Mouse (Mus musculus) cerebellum, postnatal 14 days (tissue): ENCODE data around the gene Rpl35a.
"Not testable (repeated sequence)": the region's sequence is repeated elsewhere in the genome, so short reads cannot be mapped to it uniquely, and the experiment has no call there.

ENCODE experiments used
- DNase-seq, 2 experiments: peaks; one replicate each; pipeline ENCODE4 v3.0.0; 2021; ENCODE audit warnings: mixed read lengths in 2 of 2

Gene Rpl35a

DNA sequence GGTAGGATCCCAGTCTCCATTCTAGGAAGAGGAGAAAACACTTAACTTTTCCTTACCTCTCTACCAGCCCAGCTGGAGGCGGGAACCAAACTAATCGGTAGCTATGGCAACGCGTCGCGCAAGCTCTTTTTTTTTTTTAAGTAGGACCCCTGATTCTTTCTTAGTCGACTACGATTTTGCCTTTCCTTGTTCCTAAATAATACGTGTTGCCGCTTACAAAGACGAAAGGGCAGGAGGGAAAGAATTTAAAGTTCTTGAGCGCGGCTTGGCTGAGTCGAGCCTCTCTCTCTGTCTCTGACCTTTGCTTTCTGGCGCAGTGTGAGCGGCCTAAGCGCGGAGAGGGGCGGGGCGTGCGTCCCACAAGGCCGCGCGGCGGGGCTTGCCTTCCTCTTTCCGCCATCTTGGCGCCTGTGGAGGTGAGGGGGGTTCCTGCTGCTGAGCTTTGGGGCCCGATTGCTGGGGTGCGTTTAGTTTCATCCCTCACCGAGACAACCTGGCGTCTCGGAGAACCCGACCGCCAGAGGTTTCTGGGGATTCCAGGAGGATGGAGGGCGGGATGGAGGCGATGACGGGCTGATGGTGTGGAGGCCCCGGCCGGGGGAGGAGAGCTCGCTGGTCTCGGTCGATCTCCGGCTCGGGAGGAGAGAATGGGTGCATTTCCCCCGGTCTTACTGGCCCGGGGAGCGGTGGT, at the start of gene Rpl35a, which contains the start of gene Iqcg:
TSS of gene Rpl35a (plus strand) at position 359 of the 691 bp plus-strand sequence.
TSS of gene Iqcg (minus strand) at position 124 of the 691 bp plus-strand sequence.
- peak; percentile 92 to 94 for DNase-seq

DNA sequence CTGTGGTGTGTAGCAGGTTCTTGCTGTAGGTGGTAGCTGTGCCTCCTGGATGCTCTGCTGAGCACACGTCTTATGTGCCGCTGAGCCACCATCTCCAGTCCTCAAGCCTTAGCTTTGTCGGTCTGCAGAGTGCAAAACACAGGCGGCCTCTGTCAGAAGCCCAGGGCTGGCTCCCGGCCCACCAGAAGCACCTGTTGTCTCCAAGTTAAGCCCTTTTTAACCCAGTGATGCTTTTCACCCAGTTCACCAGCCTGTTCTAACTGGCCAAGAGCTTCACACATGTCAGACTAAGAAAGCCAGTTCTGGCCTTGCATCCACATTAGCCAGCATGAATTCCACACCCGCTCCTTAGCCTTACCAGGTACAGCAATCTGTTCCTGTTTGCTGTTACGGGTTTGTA, 49.4 kb upstream of the Rpl35a start:
- DNase-seq, result peak; percentile 54 to 67

DNA sequence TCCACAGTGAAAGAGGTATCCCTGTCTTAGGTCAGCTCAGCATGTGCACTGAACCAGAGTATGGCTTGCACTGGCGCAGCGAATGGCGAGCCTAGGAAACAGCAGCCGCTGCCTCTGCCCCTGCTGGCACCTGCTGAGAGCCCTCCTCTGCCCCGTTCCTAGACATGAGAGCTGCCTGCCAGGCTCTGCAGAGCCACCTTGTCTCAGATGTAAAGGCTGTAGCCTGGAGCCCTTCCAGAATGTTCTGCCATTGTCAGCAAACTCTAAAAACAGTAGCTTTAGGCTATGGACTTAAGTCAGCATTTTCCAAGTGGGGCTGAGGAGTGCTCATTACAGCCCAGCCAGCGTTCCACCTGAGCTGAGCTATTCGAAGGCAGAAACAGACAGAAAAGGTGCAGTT, 48.8 kb upstream of the Rpl35a start:
- DNase-seq, result peak in 1 of 2 experiments; percentile 10

DNA sequence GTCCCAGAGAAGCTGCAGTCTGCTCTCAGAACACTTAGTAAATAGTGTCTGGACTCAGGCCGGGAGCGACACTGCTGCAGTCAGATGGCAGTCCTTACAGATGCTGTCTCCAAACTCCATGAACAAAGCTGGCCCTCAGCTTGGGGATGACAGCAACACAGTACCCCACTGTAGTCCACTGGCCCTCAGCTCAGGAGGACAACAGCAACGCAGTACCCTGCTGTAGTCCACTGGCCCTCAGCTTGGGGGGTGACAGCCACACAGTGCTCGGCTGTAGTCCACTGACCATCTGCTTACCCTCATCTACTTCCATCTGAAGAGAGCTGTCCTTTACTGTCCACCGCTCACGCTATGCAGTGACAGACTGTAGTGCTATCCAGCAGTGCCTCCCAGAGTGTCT, 46.1 kb upstream of the Rpl35a start:
- DNase-seq, result no peak

DNA sequence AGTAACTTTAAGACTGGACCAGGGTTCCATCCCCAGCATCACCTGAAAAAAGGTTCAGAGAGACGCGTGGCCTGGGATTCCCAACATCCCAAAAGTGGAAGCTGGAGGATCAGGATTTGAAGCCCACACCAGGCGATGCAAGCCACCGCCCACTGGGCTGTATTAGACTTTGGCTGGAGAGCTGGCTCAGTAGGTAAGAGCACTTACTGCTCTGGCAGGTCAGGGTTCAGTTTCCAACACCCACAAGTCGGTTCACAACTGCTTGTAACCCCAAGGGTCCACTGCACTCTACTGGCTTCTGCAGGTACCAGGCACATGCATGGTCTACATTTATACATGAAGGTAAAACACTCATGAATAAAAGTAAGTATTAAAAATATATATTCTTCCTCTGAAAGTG, 42.5 kb upstream of the Rpl35a start:
- no peak for DNase-seq

DNA sequence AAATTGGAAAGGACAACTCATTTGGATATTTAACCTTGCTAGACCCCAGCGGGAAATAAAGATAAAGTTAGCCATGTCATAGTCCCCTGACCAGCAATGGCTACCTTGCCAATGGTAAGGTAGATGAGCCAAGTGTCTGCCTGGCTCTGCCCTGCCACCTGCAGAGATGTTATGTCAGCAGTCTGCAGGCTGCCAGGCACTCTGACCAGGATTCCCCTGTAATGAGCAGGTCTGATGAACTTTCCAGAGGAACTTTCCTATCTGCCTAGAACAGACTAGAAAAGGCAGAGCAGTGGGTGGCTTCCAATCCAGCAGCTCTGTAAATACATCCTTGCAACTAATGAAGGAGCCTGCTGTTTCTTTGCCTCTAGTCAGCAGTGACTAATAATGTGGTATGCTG, 41.3 kb upstream of the Rpl35a start:
- peak; percentile 65 to 76 for DNase-seq

DNA sequence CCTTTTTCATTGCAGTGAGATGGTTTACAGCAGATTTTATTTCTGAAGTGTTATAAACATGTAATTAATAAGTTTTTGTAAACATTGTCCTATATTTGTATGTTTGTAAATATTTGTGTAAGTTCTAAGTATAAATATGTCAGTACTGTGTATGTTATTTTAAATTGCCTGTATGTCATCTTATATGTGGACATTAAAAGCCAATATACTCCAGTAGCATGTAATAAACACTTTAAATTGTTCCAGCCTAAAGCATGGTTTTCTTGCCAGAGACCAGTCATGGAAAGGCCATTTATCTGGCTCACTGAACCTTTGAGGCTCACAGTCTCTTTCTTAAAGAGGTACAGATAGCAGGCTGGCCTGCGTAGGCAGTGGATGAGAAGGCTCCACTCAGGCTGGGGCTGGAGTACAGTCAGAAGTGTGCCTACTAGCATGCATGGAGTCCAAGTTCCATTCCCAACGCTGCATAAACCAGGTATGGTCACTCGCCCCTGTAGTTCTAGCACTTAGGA, 40.8 kb upstream of the Rpl35a start:
- no peak for DNase-seq

DNA sequence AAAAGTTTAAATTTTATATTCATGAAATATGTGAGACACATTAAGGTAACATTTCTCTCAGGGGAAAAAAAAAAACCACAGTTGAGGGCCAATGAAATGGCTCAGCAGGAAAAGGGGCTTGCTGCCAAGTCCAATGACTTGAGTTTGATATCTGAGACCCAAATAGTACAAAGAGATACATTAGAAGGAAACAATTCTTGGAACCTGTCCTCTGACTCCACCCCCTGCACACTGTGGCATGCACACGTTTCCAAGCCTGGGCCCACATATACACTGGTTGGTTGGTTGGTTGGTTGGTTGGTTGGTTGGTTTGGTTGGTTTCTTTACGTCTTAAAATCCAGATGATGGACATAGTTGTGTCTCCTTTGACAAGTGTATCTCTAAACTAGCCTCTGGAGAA, 40.3 kb upstream of the Rpl35a start:
- no peak for DNase-seq

DNA sequence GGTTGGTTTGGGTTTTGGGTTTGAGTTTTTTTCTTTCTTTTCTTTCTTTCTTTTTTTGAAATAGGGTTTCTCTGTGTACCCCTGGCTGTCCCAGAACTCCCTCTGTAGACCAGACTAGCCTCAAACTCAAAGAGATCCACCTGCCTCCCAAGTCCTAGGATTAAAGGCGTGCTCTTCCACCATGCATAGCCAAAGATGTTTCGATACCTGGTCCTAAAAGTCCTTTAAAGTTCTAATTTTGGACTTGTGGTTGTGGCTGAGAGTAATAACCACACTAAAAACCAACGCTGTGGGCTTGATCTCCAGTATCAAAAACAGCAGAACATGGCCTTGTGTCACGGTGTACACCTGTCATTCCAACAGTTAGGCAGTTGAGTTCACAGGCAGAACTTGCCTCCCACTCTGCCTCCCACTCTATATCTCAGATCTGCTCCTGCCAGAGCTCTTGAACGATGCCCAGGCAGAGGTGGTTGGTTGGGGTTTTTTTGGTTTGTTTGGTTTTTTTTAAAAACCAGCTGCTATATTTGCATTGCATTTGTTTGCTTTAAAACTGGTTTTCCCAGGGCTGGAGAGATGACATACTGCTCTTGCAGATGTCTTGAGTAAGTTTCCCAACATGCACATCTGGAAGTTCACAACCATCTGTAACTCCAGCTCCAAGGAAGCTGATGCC, 38.4 kb upstream of the Rpl35a start:
- no peak for DNase-seq

DNA sequence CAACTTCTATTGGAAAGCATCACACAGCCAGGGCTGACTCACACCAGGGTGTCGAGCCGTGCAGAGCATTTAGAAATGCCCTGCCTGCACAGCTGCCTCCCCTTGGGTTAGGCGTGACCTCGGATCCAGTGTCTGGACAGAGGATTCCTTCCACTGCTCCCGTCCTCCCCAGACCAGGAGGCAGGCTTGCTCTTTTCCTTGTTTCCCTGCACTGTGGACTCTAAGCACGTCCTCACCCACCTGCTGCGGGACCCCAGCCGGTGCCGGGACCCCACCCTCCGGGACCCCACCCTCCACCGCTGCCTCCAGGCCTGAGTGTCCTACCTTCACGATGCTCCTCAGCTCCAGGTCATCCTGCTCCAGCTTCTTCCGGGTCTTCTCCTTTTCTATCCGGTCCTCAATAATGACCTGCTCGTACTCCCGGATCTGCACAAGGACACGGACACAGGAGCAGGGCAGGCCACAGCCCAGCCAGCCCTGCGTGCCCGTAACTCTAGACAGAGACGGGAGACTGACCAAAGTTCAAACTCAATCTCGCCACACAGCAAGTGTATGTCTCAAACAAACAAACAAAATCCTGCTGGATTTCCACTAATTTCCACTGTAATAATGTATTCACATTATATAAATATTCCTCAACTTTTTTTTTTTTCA, 37.0 kb upstream of the Rpl35a start:
- no peak for DNase-seq

DNA sequence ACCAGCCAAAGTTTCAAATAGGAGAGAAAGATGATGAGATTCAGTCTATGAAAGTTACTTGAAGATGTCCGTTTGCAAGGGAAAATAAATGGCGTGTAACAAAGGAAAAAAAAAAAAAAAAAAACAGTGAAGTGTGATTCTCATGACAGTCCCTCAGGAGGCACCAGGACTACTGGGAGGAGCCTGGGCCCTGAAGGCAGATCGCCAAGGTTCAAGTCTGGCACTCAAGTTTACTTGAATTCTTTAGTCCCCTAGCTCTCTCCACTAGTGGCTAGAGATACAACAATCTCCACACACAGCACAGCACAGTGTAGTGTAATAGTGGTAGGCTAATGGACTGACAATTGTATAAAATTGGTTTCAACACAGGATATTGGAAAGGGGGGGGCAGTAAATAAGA, 34.9 kb upstream of the Rpl35a start:
- DNase-seq, result no peak

DNA sequence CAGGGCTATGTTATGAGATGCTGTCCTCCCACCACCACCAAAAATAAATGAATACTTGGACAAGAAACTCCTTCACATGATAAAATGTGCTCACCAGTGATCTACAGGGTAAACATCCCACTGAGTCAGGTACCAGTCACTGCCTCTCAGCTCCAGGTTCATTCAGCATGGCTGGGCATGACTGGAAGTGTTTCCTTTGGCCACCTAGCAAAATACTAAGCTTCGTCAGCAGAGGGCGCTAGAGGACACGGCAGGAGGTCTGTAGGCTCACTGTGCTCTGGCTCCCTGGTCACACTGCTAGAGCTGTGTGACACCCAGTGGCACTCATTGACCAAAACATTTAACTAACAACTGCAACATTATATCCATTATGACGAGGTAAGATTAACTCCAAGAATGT, 32.5 kb upstream of the Rpl35a start:
- peak; percentile 67 to 81 for DNase-seq

DNA sequence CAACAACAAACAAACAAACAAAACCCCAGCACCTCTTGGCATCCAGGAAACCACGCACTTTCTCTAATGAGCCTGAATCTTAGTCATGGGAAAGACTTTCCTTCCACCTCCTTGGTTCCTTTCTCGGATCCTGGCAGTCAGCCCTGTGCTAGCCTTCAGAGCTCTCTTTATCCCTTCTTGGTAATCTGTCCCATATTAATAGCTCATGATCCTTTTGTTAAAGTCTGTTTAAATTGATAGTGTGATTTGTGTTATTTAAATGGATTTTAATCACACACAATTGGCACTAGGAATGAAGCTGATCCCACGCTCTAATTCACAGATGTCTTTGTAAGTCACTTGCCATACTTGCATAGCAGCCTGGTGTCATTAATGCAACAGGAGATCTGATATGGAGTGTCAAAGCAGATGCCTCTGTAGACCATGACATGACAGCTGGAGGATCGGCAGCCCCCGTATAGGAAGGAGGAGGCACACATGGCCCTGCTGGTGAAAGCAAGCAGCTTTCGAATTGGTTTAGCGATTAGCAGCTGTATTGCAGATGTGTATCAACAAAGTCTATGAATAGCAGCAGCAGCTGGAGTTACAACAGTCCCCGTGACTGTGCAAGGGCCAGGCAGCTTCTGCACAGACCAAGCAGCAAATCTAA, 31.7 kb upstream of the Rpl35a start:
- DNase-seq, result no peak

DNA sequence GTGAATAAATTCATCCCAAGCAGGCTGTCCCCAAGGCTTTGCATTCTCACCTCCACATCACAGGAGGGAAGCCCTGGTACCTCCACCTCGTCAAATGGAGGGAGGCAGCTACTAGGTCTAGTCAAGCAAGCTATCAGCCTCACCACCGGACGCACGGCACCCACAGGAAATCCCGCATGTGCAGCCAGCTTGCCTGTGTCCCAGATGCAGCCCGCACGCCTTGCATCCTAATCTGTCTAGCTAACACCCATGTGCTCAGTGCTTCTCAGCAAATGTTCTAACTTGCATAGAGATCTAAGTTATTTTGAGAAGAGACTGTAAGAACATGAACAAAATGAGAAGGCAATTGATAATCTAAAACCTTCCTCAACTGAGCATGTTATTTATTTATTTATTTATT, 29.9 kb upstream of the Rpl35a start:
- DNase-seq, result no peak

DNA sequence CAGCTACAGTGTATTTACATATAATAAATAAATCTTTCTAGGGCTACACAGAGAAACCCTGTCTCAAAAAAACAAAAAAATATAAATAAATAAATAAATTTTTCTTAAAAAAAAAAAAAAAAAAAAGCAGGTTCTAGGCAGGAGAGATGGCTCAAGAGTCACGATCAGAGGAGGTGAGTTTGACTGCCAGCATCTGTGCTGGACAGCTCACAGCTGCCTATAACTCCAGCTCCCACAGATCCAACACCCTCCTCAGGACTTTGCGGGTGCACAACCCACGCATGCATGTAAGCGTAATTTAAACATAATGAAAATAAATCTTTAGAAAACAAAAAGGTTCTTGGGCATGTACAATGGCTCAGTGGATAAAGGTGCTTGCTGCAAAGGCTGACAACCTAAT, 20.2 kb upstream of the Rpl35a start:
- no peak for DNase-seq

DNA sequence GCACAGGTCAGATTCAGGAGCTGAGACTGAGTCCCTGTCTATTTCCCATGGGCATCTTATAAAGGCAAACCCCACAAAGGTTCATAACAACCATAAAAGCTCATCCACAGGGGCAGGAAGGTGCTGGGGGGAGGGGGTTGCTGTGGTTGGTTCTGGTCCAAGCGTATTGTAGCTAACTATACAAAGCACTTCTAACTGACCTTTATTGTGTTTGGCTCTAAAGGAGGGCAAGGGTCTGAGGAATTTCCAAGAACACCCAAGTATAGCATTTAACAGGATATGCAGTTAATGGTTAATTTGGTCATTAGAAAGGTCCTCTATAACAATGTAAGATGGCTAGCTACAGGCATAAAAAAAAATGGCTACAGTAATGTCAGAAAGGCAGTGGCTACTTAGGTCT, 13.6 kb upstream of the Rpl35a start:
- DNase-seq, result no peak

DNA sequence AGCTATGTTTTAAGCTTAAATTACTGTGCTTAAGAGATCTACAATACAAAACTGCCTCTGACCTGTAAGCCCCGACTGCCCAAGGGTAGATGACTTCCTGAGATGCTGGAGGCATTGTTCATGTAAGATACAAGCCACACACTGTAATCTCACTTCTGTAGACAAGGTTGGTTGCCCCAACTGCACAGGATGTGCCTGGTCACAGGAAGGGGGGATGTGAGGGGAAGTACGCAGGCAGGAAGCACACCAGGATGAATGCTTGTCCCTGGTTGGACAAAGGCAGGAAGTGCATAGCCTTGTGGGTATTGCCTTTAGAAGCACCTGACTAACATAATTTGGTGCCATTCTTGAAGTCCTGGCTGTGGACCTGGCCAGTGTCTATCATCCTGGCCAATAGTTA, 13.0 kb upstream of the Rpl35a start:
- no peak for DNase-seq

DNA sequence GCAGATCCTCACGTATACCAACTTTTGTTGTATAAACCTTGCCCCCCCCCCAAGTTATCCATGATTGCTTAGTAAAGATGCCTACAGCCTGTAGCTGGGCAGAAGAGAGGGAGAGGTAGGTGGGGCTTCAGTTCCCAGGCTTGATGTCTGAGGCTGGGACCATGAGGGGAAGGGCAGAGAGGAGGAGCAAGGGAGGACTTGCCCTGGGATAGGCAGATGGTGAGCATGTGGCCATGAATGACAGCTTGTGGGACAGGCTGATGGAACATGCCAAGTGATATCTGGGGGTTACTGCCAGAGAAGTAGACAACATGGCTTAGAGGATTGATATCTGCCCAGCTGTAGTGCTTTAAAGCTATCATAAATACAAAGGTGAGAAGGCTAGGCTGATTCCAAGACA, 8.2 kb upstream of the Rpl35a start:
- DNase-seq, result no peak

DNA sequence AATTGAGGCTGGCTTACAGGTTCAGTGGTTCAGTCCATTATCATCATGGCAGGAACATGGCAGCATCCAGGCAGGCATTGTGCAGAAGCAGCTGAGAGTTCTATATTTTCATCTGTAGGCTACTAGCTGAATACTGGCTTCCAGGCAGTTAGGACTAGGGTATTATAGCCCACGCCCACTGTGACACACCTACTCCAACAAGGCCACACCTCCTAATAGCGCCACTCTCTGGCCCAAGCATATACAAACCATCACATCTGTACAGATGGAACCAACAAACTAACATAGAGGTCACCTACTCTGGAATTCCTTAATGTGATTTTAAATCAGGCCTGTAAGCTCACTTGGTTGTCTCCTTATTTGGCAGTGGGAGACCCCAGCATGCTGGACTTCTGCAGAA, 7.6 kb upstream of the Rpl35a start:
- no peak for DNase-seq

DNA sequence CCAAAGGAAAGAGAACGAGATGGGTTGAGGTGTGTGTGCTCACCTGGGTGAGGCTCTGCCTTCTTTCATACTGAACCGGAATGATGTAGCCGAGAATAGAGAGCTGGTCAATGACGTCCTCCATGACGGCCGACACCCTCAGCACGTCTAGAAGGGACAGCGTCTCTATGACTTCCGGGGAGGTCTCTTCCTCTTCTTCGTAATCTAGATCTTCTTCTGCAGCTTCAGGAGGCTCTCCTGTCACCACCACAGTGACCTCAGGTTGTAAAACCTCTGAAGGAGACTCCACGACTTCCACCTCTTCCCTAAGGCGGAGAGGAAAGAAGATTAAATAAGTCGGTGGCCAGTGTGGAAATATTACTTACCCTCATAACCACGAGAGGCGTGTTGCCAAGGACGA, 6.4 kb upstream of the Rpl35a start:
- no peak for DNase-seq

DNA sequence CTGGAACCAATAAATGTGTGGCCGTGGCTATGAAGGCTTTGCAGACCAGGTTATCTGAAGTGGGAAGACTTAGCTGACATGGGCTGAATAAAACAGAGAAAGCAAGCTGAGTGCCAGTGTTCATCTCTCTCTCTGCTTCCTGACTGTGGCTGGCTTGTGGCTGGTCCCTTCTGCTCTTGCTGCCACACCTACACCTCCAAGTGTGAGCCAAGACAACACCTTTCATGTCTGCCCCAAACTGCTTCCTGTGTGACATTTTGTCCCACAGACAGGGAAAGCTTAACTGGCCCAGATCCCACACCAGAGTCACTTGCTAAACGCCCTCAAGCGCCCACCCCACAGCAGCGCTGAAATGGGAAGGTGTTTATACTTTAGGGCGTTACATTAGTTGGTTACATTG, 3.1 kb upstream of the Rpl35a start:
- DNase-seq, result no peak

DNA sequence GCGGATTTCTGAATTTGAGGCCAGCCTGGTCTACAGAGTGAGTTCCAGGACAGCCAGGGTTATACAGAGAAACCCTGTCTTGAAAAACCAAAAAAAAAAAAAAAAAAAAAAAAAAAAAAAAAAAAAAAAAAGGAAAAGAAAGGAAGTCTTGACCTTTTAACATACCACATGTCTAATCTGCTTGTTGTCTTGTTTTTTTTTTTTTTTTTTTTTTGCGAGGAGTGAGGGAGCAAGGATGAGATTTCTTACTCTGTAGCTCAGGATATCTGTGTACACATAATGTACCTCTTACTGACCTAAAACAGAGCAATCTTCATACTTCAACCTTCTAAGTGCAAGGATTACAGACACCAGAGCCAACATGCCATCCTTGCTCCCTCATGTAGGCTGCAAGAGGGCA, 1.3 kb upstream of the Rpl35a start:
- DNase-seq, result not testable (repeated sequence)

DNA sequence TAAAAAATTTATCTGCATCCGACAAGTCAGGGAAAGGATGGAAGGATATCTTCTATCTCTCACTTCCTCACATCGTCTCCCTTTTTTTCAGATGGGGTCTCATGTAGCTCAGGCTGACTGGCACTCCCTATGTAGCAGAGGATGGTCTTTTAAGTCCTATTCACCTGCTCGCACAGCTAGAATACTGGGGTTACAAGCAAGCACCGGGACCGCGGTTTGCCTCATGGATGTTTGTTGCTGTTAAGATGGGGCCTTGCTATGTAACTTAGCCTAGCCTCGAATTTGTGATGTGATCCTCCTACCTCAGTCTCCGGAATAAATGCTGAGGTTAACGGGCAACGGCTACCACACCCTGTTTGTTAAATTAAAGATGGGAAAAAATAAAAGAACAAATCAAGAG, 598 bp upstream of the Rpl35a start:
- peak in 1 of 2 experiments; percentile 17 for DNase-seq
